8 mouse cellular contexts compared by ENCODE assay signal in the genomic region with DNA sequence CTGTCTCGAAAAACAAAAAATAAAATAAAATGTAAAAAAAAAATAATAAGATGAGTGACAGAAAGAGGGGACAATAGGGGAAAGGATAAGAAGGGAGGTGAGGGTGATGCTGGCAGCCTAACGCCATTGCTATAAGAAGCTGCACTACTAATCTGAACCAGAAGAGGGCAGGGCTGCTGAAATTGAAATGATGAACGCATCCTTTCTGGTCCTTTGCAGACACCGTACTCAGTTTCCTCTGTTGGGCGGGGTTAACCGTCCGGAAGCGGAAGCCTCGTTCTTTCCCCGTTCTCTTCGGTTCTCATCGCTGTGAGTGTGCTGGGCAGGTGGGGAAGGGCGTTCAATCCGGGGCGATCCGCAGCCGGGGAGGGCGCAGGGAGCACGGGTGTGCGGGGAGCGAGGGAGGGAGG. TPM values are rescaled to one million over a fixed set of nuclear protein-coding genes. Genes with fewer than 3 reads are reported as not detected.
A peak's percentile ranks its signal among the peaks of the same experiment; 100 is the strongest.
DNase-seq lines count a peak whose midpoint lies in the region; ATAC-seq and TF ChIP-seq lines count a peak whose summit lies in the region.

A gene (plus strand): TSS at position 224 of the 410 bp plus-strand sequence.

- under 1% methylated on average over 21 of the region's 21 CpGs for WGBS in forebrain, embryonic 12.5 days
- WGBS in heart, embryonic 16.5 days = under 1% methylated on average over 21 of the region's 21 CpGs
- under 1% methylated on average over 21 of the region's 21 CpGs for WGBS in liver, embryonic 13.5 days (ENCODE audit: insufficient replicate concordance)
- under 1% methylated on average over 15 of the region's 21 CpGs for WGBS in stomach, embryonic 14.5 days

- peaks cover 44% of the 10 kb centered on the region for H3K36me3 ChIP-seq in E14TG2a.4 (ENCODE audit: insufficient read depth, low read length)
- H3K36me3 ChIP-seq in forebrain, embryonic 12.5 days (replicated peaks) = peaks cover 32% of the 10 kb centered on the region
- peaks cover 23% of the 10 kb centered on the region for H3K36me3 ChIP-seq in heart, embryonic 16.5 days (ENCODE audit: control insufficient read depth, insufficient read depth)
- H3K36me3 ChIP-seq in liver, embryonic 13.5 days = peaks cover 38% of the 10 kb centered on the region
- peaks cover 32% of the 10 kb centered on the region for H3K36me3 ChIP-seq in stomach, embryonic 14.5 days (ENCODE audit: control insufficient read depth, insufficient read depth, low read length)

- H3K9ac ChIP-seq in forebrain, embryonic 12.5 days = peak within 1 kb of the TSS; percentile 92
- H3K9ac ChIP-seq in heart, embryonic 16.5 days (ENCODE audit: low read length) = peak within 1 kb of the TSS; percentile 85
- H3K9ac ChIP-seq in liver, embryonic 13.5 days = peak within 1 kb of the TSS; percentile 94
- peak within 1 kb of the TSS; percentile 93 for H3K9ac ChIP-seq in stomach, embryonic 14.5 days (replicated peaks; ENCODE audit: low read depth, low read length)

- peak within 1 kb of the TSS; percentile 99 for H3K4me3 ChIP-seq in E14TG2a.4 (replicated peaks; ENCODE audit: low read length)
- peak within 1 kb of the TSS; percentile 88 for H3K4me3 ChIP-seq in forebrain, embryonic 12.5 days (replicated peaks)
- H3K4me3 ChIP-seq in heart, embryonic 16.5 days (ENCODE audit: low read length) = peak within 1 kb of the TSS; percentile 71
- peak within 1 kb of the TSS; percentile 92 for H3K4me3 ChIP-seq in liver, embryonic 13.5 days (replicated peaks)
- peak within 1 kb of the TSS; percentile 87 for H3K4me3 ChIP-seq in stomach, embryonic 14.5 days (ENCODE audit: low read depth, low read length)

- H3K27ac ChIP-seq in forebrain, embryonic 12.5 days = peak within 1 kb of the TSS; percentile 92
- H3K27ac ChIP-seq in heart, embryonic 16.5 days (ENCODE audit: low read length) = peak within 1 kb of the TSS; percentile 85
- peak within 1 kb of the TSS; percentile 86 for H3K27ac ChIP-seq in liver, embryonic 13.5 days
- peak within 1 kb of the TSS; percentile 89 for H3K27ac ChIP-seq in stomach, embryonic 14.5 days (ENCODE audit: low read length)

- peaks cover 56% of the 10 kb centered on the region for H3K4me1 ChIP-seq in E14TG2a.4 (replicated peaks; ENCODE audit: low read depth, low read length)
- H3K4me1 ChIP-seq in forebrain, embryonic 12.5 days = peaks cover 20% of the 10 kb centered on the region
- H3K4me1 ChIP-seq in heart, embryonic 16.5 days (ENCODE audit: control insufficient read depth, insufficient read depth, low read length) = peaks cover 15% of the 10 kb centered on the region
- peaks cover 46% of the 10 kb centered on the region for H3K4me1 ChIP-seq in liver, embryonic 13.5 days (replicated peaks)
- peaks cover 13% of the 10 kb centered on the region; the same call in 1 of the 2 replicates for H3K4me1 ChIP-seq in stomach, embryonic 14.5 days (ENCODE audit: control insufficient read depth, insufficient read depth, low read length)

- peak; percentile 58 for TF ChIP-seq CTCF in E14TG2a.4 (conservative IDR thresholded peaks at IDR 0.05; ENCODE audit: low read length)

- H3K27me3 ChIP-seq in E14TG2a.4 (ENCODE audit: insufficient read depth, low read length) = no peaks in the 10 kb centered on the region
- peaks cover 21% of the 10 kb centered on the region; the same call in 1 of the 2 replicates for H3K27me3 ChIP-seq in forebrain, embryonic 12.5 days
- no peaks in the 10 kb centered on the region; the same call in none of the 2 replicates for H3K27me3 ChIP-seq in heart, embryonic 16.5 days (ENCODE audit: control insufficient read depth, insufficient read depth, low read length)
- peaks cover 5% of the 10 kb centered on the region; the same call in 1 of the 2 replicates for H3K27me3 ChIP-seq in liver, embryonic 13.5 days
- no peaks in the 10 kb centered on the region for H3K27me3 ChIP-seq in stomach, embryonic 14.5 days (ENCODE audit: control insufficient read depth, insufficient read depth, low read length)

- peak; percentile 87 for ATAC-seq in forebrain, embryonic 12.5 days (ENCODE audit: low FRiP score)
- peak; percentile 82 for ATAC-seq in heart, embryonic 16.5 days (replicated peaks; ENCODE audit: extremely low read depth, insufficient read depth, low FRiP score)
- ATAC-seq in liver, embryonic 13.5 days (ENCODE audit: low read depth) = peak; percentile 82
- ATAC-seq in stomach, embryonic 14.5 days (ENCODE audit: insufficient number of reproducible peaks, insufficient read depth, low FRiP score, low read depth) = peak; percentile 86

- H3K4me2 ChIP-seq in forebrain, embryonic 12.5 days = peak within 1 kb of the TSS; percentile 94
- H3K4me2 ChIP-seq in heart, embryonic 16.5 days (ENCODE audit: low read depth, low read length) = peak within 1 kb of the TSS; percentile 74
- H3K4me2 ChIP-seq in liver, embryonic 13.5 days = peak within 1 kb of the TSS; percentile 92
- H3K4me2 ChIP-seq in stomach, embryonic 14.5 days (replicated peaks; ENCODE audit: low read depth, low read length) = peak within 1 kb of the TSS; percentile 56

- peak; percentile 96 for DNase-seq in c-Kit-positive CD71-positive TER-119-positive erythroid progenitor cells, embryonic 14.5 days (ENCODE audit: low spot score)
- DNase-seq in kidney, postnatal 25 days = peak; percentile 95 to 97
- peak; percentile 88 for DNase-seq in liver, embryonic 13.5 days
- DNase-seq in natural killer cell, adult 2 months (ENCODE audit: low spot score in 2 of 2) = peak; percentile 92 to 93

- H3K9me3 ChIP-seq in E14TG2a.4 (ENCODE audit: low read length) = no peaks in the 10 kb centered on the region
- H3K9me3 ChIP-seq in forebrain, embryonic 12.5 days = no peaks in the 10 kb centered on the region
- H3K9me3 ChIP-seq in heart, embryonic 16.5 days (replicated peaks; ENCODE audit: control insufficient read depth, low read length) = no peaks in the 10 kb centered on the region
- H3K9me3 ChIP-seq in liver, embryonic 13.5 days (replicated peaks) = no peaks in the 10 kb centered on the region
- H3K9me3 ChIP-seq in stomach, embryonic 14.5 days (ENCODE audit: control insufficient read depth, low read depth, low read length) = no peaks in the 10 kb centered on the region

RNA-seq across cellular contexts. Expression of the gene that starts here (rescaled TPM):
- 859 and 942 TPM in 2 replicates for polyA plus RNA-seq in forebrain, embryonic 12.5 days (2016; fragmentation: Nextera tagmentation; extraction: Ambion mirVana)
- 509 and 560 TPM in 2 replicates for polyA plus RNA-seq in heart, embryonic 16.5 days (2015; fragmentation: Nextera tagmentation; extraction: Ambion mirVana)
- polyA plus RNA-seq in liver, embryonic 13.5 days (2015; fragmentation: Nextera tagmentation; extraction: Ambion mirVana) = 1,120 and 1,164 TPM in 2 replicates
- 974 and 1,057 TPM in 2 replicates for polyA plus RNA-seq in stomach, embryonic 14.5 days (2014; fragmentation: Nextera tagmentation; extraction: Ambion mirVana)

Comparison
In these comparisons a context has a peak if more than half of its experiments do, and no peak if none do; other contexts are left out.
1. Peak in every context shown above with its lines: DNase-seq, ATAC-seq, H3K4me3 ChIP-seq and H3K27ac ChIP-seq.